Mouse (Mus musculus) liver, embryonic 15.5 days (tissue): Measurements from ENCODE around the gene Ptprm. TPM values are rescaled to one million over a fixed set of nuclear protein-coding genes. Genes with fewer than 3 reads are reported as not detected.

Experiments
- ATAC-seq: fragments of 200-750 bp; cut with Nextera tagmentation; 2 replicates; pipeline ENCODE4 v1.8.0; 2017; ENCODE audit warnings: moderate number of reproducible peaks, mild to moderate bottlenecking, moderate library complexity; ENCODE audit not compliant: insufficient read depth
- H3K27ac ChIP-seq: fragments of 300-500 bp; sonication (generic); replicated peaks from 2 replicates; pipeline ENCODE4 v1.5.1; 2015; ENCODE audit warnings: mild to moderate bottlenecking, inconsistent platforms
- H3K27me3 ChIP-seq: fragments of 300-500 bp; sonication (generic); 2 replicates; pipeline ENCODE4 v1.6.1; 2015; ENCODE audit warnings: mild to moderate bottlenecking, inconsistent platforms
- H3K36me3 ChIP-seq: fragments of 300-500 bp; sonication (generic); replicated peaks from 2 replicates; pipeline ENCODE4 v1.6.1; 2015; ENCODE audit warnings: moderate library complexity, mild to moderate bottlenecking, inconsistent platforms
- H3K4me1 ChIP-seq: fragments of 300-500 bp; sonication (generic); replicated peaks from 2 replicates; pipeline ENCODE4 v1.6.1; 2015; ENCODE audit warnings: inconsistent platforms
- H3K4me2 ChIP-seq: fragments of 300-500 bp; sonication (generic); 2 replicates; pipeline ENCODE4 v1.6.1; 2015; ENCODE audit warnings: moderate library complexity, mild to moderate bottlenecking, inconsistent platforms
- H3K4me3 ChIP-seq: fragments of 300-500 bp; sonication (generic); replicated peaks from 2 replicates; pipeline ENCODE4 v1.5.1; 2015; ENCODE audit warnings: mild to moderate bottlenecking, inconsistent platforms
- H3K9ac ChIP-seq: fragments of 300-500 bp; sonication (generic); 2 replicates; pipeline ENCODE4 v1.6.1; 2015; ENCODE audit warnings: moderate library complexity, mild to moderate bottlenecking, inconsistent platforms
- H3K9me3 ChIP-seq: fragments of 300-500 bp; sonication (generic); replicated peaks from 2 replicates; pipeline ENCODE4 v1.6.1; 2016; ENCODE audit warnings: inconsistent platforms
- WGBS: fragments of 180-500 bp; shearing (Covaris S2); methylation state at CpG from one replicate; pipeline ENCODE4 v1.1.7; 2015; ENCODE audit warnings: mixed read lengths; ENCODE audit not compliant: insufficient replicate concordance; 5-methylcytosine and 5-hydroxymethylcytosine counted together
- polyA plus RNA-seq: library from polyadenylated mRNA; unstranded; fragments of >200 nt; fragmentation: Nextera tagmentation; extraction: Ambion mirVana; gene quantifications from 2 replicates; pipeline ENCODE4 v1.2.1, GENCODE M21; 2015

The Ptprm gene
- polyA plus RNA-seq, 1 experiment from 2014 or later = 1.4 TPM

DNA sequence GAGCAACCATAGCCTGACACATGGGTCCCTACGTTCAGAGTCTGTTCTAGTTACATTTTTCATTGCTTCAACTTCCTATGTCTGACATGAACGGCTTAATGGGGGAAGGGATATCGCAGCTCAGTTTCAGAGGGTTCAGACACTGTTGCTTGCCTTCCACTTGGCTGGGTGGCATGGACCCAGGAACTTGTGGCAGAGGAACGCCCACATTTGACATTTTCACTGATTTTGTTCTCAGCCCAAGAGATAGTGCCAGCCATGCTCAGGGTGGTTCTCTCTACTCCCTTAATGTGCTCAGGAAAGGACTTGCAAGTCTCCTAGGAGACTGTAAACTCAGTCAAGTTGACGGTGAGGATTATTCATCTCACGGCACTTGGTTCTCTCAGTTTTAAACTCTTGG, 588.1 kb downstream of the Ptprm start:
- no peaks in the 10 kb centered on the region for H3K36me3 ChIP-seq
- no peaks in the 10 kb centered on the region for H3K9me3 ChIP-seq
- no peak overlapping the region for H3K4me2 ChIP-seq
- no peak overlapping the region for H3K27ac ChIP-seq
- no peak overlapping the region for H3K9ac ChIP-seq
- no peak overlapping the region for H3K4me3 ChIP-seq
- ATAC-seq = no peak
- WGBS = 64% methylated on average over 6 of the region's 6 CpGs
- H3K27me3 ChIP-seq = no peaks in the 10 kb centered on the region
- H3K4me1 ChIP-seq = no peaks in the 10 kb centered on the region

DNA sequence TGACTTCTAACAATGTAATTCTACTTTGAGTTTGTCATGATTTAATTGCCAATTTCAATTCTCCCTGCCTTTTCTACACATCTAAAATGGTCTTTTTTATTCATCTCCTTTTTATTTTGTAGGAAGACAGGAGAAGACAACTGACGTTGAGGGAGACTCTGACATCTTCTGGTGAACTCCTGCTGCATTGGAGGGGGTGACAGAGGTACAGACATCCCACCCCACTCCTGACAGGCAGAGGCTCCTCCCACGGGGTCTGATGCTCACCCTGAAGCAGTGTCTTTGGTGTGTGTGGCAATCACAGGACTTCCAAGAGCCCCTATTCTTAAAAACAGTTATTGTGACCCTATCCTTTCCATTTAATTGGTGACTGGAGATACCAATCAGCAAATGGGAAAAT, 589.8 kb downstream of the Ptprm start:
- Histone ChIP-seq H3K9ac (no peak overlapping the region), H3K27me3 (no peaks in the 10 kb centered on the region), H3K36me3 (no peaks in the 10 kb centered on the region), H3K4me2 (no peak overlapping the region), H3K4me3 (no peak overlapping the region), H3K9me3 (no peaks in the 10 kb centered on the region), H3K27ac (no peak overlapping the region), H3K4me1 (no peaks in the 10 kb centered on the region)
- WGBS = 36% methylated on average over 2 of the region's 2 CpGs
- ATAC-seq = no peak

DNA sequence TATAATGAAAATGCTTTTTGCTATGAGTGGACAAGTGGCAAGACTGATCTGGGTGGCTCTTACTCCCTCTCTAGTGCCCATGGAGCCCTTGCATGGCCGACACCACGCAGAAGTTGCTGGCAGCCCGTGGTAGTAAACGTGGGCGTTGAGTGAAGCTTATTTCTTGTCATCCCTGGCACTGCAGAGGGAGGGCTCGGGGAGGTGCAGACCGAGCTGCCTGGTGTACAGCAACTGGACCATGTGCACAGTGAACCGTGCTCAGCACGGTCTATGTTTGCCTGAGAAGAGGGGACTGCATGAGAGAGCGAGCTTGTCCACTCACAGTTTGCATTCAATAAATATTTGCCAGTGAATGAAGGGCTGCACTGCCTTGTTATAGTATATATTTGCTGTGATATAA, 591.5 kb downstream of the Ptprm start:
- H3K4me1 ChIP-seq = no peaks in the 10 kb centered on the region
- no peak overlapping the region for H3K4me3 ChIP-seq
- H3K27me3 ChIP-seq = no peaks in the 10 kb centered on the region
- no peak for ATAC-seq
- H3K9me3 ChIP-seq = no peaks in the 10 kb centered on the region
- H3K36me3 ChIP-seq = no peaks in the 10 kb centered on the region
- H3K27ac ChIP-seq = no peak overlapping the region
- H3K9ac ChIP-seq = no peak overlapping the region
- no peak overlapping the region for H3K4me2 ChIP-seq
- WGBS = 75% methylated on average over 10 of the region's 10 CpGs

DNA sequence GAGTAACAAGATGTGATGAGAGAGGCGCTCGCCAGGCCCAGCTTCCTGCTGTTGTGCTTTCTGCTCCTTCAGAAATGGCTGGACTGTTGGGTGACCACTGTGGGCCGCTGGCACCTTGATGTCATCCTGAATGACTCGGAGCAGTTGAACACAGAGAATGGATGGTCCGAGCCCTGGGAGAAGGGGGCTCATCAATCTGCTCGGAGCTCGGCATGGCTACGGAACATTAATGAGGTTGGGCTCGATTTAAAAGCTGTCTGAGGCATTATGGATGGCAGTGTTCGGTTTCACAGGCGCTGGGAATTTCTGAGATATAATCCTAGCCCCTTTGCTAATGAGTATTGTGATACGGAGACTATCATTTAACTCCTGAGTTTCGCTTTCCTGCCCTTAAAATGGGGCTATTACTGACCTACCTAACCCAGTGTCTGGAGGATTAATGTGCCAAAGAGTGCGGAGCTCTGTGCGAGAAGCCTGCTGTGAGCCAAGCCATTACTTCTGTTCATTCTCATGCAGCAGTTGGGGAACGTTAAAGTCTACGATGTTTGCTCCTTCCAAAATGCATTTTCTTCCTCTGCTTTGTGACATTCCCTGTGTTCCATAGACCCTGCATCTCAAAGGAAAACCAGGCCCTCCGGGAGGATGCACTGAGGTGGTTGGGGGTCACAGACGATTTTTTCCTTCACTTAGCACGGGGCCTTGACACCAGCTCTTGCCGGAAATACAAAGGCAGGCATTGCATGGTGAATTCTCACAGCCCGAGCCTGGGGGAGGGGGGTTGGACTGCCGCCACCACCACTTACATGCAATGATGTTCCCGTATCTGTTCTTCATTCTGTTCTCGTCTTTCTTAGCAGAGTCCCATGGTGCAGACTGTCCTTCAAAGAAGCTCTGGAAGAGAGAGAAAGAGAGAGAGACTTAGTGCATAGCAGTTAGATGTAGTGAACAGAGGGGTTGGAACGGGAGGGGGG, 592.6 kb downstream of the Ptprm start:
- Histone ChIP-seq H3K4me1 (no peaks in the 10 kb centered on the region), H3K27me3 (no peaks in the 10 kb centered on the region), H3K36me3 (no peaks in the 10 kb centered on the region), H3K4me3 (no peak overlapping the region), H3K27ac (no peak overlapping the region), H3K4me2 (no peak overlapping the region), H3K9ac (no peak overlapping the region), H3K9me3 (no peaks in the 10 kb centered on the region)
- ATAC-seq = no peak
- 68% methylated on average over 26 of the region's 26 CpGs for WGBS

DNA sequence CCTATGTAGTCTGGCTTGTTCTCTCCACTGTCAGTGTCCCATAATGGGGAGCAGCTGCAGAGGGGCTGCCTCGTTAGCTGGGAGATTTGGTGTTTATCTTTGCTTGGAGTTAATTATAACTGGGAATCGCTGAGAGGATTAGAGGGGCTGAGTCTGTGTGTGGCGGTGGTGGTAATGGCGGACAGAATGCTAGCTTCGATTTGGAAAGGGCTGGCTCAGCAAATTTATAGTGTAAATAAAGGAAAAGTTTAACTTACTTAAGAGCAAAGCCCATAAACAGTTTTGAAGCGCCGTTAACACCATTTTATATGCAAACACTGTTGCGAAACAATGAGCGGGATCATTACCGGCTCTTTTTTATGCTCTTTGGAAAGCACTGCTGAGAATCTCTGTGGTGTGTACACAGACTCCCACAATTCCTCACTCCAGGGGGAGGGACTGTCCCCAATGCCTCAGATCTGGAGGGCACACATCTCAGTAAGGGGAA, 597.2 kb downstream of the Ptprm start:
- H3K4me1 ChIP-seq = no peaks in the 10 kb centered on the region
- no peaks in the 10 kb centered on the region for H3K27me3 ChIP-seq
- H3K4me3 ChIP-seq = peak overlapping the region; percentile 8; the same call in 1 of the 2 replicates
- H3K27ac ChIP-seq = no peak overlapping the region
- no peaks in the 10 kb centered on the region for H3K36me3 ChIP-seq
- no peaks in the 10 kb centered on the region for H3K9me3 ChIP-seq
- H3K9ac ChIP-seq = no peak overlapping the region
- WGBS = 46% methylated on average over 10 of the region's 10 CpGs
- ATAC-seq = no peak
- H3K4me2 ChIP-seq = peak overlapping the region; percentile 38

DNA sequence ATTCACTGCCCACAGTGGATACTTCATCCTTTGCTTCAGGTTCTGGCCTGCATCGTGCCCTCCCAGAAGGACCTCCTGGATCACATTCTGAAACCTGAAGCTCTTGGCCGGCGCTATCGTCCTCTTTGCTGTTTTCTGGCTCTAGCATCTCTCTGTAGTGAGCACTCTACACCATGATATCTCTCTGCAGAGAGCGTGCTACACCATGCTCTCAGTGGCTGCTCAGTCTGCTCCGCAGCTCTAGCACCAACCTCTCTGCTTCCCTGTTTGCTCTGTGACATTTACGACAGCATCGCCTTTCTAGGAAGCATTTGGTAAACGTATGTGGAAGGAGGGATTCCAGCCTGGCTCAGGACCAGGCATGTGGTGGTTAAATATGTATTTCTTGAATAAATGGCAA, 597.8 kb downstream of the Ptprm start:
- Histone ChIP-seq H3K9ac (no peak overlapping the region), H3K4me3 (no peak overlapping the region), H3K27me3 (no peaks in the 10 kb centered on the region), H3K9me3 (no peaks in the 10 kb centered on the region), H3K4me2 (peak overlapping the region; percentile 38), H3K27ac (no peak overlapping the region), H3K36me3 (no peaks in the 10 kb centered on the region), H3K4me1 (no peaks in the 10 kb centered on the region)
- no peak for ATAC-seq
- WGBS = 64% methylated on average over 9 of the region's 9 CpGs

DNA sequence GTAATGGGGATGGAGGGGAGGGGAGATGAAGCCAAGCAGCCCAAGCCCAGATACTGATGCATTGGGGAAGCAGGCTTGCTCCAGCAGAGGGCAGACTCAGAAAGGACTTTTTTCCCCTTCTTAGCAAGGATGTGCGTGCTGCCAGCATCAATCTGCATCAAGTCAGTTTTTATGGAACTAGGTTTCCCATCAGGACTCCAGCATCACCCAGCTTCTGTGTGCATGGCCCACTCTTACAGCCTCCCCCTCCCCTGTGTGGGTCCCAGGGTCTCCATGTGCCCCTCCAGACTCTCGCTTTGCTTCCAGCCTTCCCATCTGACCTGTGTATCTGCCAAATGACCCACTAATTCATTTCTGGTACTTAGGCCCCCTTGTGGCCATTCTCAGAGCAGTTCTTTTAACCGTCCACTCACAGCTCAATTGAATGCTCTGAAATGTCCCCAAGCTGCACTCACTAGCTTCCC, 599.0 kb downstream of the Ptprm start:
- Histone ChIP-seq H3K4me2 (no peak overlapping the region), H3K36me3 (no peaks in the 10 kb centered on the region), H3K4me3 (no peak overlapping the region), H3K9me3 (no peaks in the 10 kb centered on the region), H3K27ac (no peak overlapping the region), H3K27me3 (no peaks in the 10 kb centered on the region), H3K9ac (no peak overlapping the region), H3K4me1 (no peaks in the 10 kb centered on the region)
- WGBS = 39% methylated on average over 3 of the region's 3 CpGs
- no peak for ATAC-seq

DNA sequence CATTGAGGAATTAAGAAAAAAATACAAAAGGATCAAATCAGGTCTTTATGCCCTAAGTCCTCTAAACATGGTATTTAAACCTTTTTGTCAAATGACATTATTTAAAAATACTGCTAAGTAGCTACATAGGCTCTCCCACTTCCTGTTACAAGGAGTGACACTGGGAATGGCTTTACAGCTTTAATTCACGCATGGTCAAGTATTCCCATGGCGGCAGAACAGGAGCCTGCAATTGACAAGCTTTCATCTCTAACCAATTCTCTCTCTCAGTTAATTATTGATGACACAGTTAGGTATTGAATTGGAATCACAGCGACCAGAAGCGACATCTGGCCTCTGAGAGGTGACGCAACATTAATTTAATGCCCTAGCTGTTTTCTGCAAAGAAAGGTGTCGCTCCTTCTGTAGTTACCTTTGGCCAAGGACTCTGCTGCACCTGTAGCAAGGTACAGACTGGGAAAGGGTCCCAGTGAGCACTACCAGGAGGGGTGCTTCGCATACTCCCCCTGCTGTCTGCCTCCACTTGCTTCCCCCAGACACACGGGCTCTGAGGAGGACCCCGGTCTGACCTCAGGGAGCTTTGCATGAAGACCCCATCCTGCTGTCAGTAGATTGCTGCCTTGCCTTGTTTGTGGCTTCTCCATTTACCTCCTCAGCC, 599.9 kb downstream of the Ptprm start:
- no peaks in the 10 kb centered on the region for H3K36me3 ChIP-seq
- no peak overlapping the region for H3K4me3 ChIP-seq
- H3K4me2 ChIP-seq = no peak overlapping the region
- 65% methylated on average over 9 of the region's 9 CpGs for WGBS
- H3K9me3 ChIP-seq = no peaks in the 10 kb centered on the region
- H3K27ac ChIP-seq = no peak overlapping the region
- no peaks in the 10 kb centered on the region for H3K4me1 ChIP-seq
- no peaks in the 10 kb centered on the region for H3K27me3 ChIP-seq
- H3K9ac ChIP-seq = no peak overlapping the region
- ATAC-seq = no peak

DNA sequence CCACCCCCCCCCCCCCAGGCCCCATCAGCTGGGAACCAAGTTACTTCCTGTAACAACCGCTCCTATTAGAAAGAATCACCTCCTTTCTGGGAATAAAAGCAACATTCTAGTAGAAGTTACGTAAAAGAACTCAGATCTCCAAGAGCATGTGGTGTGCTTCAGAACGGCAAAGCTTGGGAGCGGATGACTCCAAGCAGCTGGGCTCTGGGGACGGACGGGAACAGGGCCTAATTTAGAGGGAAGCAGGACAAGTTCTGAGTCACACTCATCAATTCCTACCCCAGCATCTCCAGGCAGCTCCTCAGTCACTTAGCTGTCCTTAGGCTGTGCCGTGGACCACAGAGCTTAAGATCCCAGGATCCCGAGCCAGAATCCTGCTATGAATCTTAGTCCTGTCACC, 602.5 kb downstream of the Ptprm start:
- WGBS = 72% methylated on average over 8 of the region's 8 CpGs
- no peaks in the 10 kb centered on the region for H3K36me3 ChIP-seq

DNA sequence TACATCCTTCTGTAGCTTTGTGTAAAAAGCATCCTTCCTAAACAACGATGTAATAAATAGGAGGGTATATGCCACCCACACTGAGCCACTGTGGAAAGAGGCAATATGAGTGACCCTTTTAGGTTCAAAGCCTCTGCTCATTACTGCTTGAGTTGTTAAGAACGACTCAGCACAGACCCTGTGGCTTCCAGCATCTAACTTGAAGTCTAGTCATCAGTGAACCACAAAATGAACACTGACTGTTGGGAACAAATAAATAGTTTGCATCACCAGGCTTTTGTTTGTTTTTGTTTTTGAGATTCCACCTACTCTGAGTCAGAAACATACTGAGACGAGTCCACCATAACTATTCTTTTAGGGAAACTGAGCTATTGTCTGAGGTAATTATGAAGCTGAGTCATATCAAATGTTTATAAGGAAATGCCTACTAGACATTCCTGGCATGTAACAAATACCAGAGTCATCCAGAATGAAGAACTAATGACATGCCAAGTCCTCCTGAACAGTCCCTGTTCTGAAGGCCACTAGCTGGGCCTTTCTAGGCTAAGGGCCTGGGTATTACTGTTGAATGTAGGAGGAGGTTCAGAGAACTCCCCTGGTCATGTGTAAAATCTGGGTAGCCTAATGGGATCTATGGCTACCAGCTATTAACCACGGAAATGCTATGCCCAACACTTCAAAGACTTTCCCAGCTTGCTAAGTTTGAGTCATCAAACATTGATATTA, 603.6 kb downstream of the Ptprm start:
- 52% methylated on average over 4 of the region's 4 CpGs for WGBS
- no peak overlapping the region for H3K9ac ChIP-seq
- H3K36me3 ChIP-seq = no peaks in the 10 kb centered on the region
- ATAC-seq = no peak
- no peaks in the 10 kb centered on the region for H3K9me3 ChIP-seq
- H3K4me3 ChIP-seq = no peak overlapping the region
- H3K4me2 ChIP-seq = no peak overlapping the region
- no peak overlapping the region for H3K27ac ChIP-seq
- H3K4me1 ChIP-seq = no peaks in the 10 kb centered on the region
- no peaks in the 10 kb centered on the region for H3K27me3 ChIP-seq

More for the DNA sequence above, 602.5 kb downstream of the Ptprm start:
- no peaks in the 10 kb centered on the region for H3K4me1 ChIP-seq
- no peaks in the 10 kb centered on the region for H3K9me3 ChIP-seq
- H3K27ac ChIP-seq = no peak overlapping the region
- no peaks in the 10 kb centered on the region for H3K27me3 ChIP-seq
- no peak overlapping the region for H3K4me2 ChIP-seq
- H3K4me3 ChIP-seq = no peak overlapping the region
- no peak overlapping the region for H3K9ac ChIP-seq
- ATAC-seq = no peak

DNA sequence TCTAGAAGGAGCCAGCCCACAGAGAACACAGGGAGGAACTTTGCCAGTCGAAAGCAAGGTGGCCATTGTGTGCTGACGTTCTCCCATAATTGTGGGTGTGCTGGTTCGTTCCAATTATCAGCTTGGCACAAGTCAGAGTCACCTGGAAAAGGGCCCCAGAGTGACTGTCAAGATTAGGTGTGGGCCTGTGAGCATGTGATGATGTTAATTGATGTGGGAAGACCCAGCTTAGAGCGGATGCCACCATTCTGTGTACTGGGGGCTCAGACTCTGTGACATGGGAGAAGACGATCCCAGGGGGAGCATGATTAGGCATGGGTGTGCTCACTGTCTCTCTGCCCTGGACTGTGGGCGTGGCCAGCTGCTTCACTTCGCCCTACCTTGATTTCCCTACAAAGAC, 604.3 kb downstream of the Ptprm start:
- Histone ChIP-seq H3K4me3 (no peak overlapping the region), H3K9me3 (no peaks in the 10 kb centered on the region), H3K36me3 (no peaks in the 10 kb centered on the region), H3K4me1 (no peaks in the 10 kb centered on the region), H3K27ac (no peak overlapping the region), H3K27me3 (no peaks in the 10 kb centered on the region), H3K4me2 (no peak overlapping the region), H3K9ac (no peak overlapping the region)
- ATAC-seq = no peak
- WGBS = 62% methylated on average over 7 of the region's 7 CpGs
